Mouse (Mus musculus): ENCODE measurements around the gene Adprhl2. TPM values are rescaled to one million over a fixed set of nuclear protein-coding genes. Genes with fewer than 3 reads are reported as not detected.
A peak's percentile ranks its signal among the peaks of the same experiment; 100 is the strongest.

Adprhl2 gene
- total RNA-seq, 2 experiments from 2014 or later, result 13.4 to 13.6 TPM

DNA sequence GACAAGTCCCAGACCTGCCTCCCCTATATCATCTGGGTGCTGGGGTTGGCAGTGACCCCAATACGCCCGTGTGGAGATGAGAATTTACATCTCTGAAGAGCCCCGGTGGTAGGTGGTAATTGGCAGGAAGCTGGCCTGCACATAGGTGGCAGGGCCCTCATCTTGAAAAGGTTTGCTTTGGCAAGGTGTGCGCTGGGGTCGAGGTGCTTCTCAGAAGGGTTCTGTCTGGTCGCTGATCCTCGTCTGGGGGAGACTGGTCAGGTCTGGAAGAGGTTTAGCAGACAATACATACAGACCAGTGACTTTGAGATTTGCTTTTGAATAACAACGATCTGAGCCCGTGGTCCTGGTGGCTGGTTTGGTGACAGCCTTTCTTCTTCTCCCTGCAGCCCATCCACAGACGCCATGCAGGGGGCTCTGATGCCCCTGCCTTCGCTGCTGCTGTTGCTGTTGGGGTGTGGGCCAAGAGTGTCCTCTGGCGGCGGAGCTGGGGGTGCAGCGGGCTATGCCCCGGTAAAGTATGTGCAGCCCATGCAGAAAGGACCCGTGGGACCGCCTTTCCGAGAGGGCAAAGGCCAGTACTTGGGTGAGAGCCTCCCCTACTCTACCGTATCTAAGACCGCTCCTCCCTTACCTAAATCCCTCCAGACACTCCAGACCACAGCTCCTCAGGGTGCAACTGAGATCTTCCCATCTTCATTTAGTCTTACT lies 12.1 kb downstream of the Adprhl2 start:
- intact Hi-C loops (cut with DNase I), result loop anchor here (1.0 to 10.0 kb wide), 2 partner anchors 31 to 85 kb away; no protein-coding TSS in a partner anchor
- peak in 1 of 2 experiments; percentile 54 for DNase-seq

DNA sequence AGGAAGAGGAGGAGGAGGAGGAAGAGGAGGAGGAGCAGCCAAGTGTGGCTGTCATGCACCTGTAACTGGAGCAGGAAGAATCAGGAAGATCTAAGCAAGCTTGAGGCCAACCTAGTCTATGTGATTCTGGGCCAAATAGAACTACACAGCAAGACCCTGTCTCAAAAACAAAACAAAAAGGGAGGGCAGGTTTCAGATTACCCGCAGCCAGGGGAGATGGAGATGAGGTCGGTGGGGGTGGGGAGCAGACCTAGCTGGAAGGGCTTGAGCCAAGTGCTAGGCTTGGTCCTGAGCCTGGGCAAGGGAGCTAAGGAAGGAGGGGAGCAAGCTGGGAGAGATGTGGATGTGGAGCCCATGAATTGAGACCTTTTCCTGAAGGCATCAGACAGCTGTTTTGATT lies 14.7 kb downstream of the Adprhl2 start:
- intact Hi-C loops (cut with DNase I), result loop anchor here (10.0 kb wide), 1 partner anchor 82 kb away; no protein-coding TSS in a partner anchor

DNA sequence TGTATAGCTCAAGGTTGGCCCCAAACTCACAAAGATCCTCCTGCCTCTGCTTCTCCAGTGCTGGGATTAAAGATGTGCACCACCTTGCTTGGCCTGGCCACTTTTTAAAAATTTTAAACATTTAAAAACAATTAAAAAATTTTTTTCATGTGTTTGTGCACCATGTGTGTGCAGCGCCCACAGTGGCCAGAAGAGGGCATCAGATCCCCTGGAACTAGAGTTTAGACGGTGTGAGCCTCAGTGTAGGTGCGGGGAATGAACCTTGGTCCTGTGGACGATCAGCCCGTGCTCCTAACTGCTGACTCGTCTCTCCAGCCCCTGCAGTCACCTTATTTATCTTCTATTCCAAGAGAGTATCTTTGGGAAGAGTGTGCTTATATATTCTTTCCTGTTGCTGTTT lies 15.4 kb downstream of the Adprhl2 start:
- DNase-seq, result no peak
- intact Hi-C loops (cut with DNase I), result loop anchor here (10.0 kb wide), 1 partner anchor 81 kb away; no protein-coding TSS in a partner anchor

More for the DNA sequence above, 14.7 kb downstream of the Adprhl2 start:
- DNase-seq, result no peak

- DNase-seq, result no peak
- intact Hi-C loops (cut with DNase I), result loop anchor here (10.0 kb wide), 1 partner anchor 81 kb away; no protein-coding TSS in a partner anchor
Measured at GRCm38 (mm10) chr4:126305428-126305827, 16.1 kb downstream of the Adprhl2 start.

DNA sequence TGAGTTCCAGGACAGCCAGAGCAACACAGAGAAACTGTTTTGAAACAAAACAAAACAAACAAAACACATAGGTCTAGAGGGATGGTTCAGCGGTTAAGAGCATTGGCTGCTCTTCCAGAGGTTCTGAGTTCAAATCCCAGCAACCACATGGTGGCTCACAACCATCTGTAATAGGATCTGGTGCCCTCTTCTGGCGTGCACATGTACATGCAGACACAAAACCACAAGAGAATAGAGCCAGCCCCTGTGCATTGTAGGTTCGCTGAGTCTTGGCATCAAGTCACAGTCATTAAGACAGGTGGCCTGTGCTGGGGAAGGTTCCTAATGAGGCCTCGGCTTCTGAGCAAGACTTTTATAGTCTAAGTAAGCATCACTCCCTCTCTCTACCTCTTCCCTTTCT lies 17.6 kb downstream of the Adprhl2 start:
- no peak for DNase-seq
- intact Hi-C loops (cut with DNase I), result loop anchor here (10.0 kb wide), 1 partner anchor 79 kb away; no protein-coding TSS in a partner anchor

DNA sequence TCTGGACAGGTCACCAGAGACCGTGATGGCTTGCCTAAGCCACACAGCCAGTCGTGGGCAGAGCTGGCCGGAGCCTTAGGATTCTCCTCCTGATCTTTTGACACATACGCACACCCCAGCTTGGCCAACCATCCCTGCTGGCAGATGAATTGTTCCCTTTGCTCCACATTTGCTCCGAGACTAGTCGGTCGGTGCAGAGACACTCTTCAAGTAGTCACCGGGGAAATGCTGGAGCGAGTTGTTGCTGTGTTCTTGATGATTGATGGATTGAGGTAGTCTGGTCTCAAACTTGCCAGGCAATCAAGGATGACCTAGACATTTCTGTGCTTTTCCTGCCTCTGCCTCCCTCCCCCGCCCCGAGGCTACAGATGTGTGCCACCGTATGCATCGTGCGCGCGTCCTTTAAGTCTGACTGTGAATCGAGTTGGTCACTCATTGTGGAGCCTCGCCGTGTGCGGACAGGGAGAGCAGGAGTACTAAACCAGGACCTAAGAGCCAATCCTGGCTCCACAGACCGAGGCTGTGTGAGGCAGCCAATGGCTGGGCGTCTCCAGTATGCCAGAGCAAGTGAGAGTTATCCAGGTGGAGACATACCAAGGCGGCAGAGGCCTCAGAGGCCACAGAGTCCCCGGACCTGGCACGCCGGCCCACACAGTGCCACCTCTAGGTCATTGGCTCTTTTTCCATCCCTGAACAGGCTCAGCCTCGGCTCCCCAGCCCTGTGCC lies 19.8 kb downstream of the Adprhl2 start:
- intact Hi-C loops (cut with DNase I), result loop anchor here (10.0 kb wide), 1 partner anchor 77 kb away; no protein-coding TSS in a partner anchor
- DNase-seq, result no peak

DNA sequence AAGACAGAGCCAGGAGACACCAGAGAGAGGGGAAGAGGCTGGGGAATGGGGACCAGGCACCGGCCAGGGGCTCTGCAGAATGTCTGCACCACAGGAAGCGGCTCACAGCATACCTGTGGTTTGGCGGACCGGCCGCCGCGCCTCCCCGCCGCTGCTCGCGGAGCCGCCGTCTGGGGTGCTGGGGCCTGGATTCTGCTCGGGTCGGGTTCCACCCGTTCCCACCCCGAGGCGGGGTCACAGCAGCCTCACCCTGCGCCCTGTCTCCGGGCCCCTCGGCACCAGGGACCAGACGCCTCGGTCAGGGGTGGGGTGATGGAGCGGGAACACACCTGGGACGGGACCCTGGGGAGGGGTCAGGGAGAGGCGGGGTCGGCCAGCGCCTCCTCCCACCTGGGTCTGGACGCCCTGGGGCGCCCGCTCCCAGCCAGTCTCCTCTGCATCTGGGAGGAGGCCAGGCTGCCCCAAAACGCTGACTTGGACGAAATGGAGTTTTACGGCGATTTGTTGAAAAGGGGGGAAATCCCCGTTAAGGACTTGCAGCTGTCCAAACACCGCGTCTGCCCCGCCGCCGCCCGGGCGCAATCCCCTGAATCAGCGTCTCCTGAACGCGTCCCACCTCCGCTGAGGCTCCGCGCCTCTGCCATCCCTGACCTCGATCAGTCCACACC lies 20.5 kb downstream of the Adprhl2 start:
- intact Hi-C loops (cut with DNase I), result loop anchor here (10.0 kb wide), 1 partner anchor 76 kb away; no protein-coding TSS in a partner anchor
- no peak for DNase-seq

- intact Hi-C loops (cut with DNase I), result no loop called here
- DNase-seq, result peak; percentile 82 to 87
Measured at GRCm38 (mm10) chr4:126296617-126297101, 24.8 kb downstream of the Adprhl2 start.

DNA sequence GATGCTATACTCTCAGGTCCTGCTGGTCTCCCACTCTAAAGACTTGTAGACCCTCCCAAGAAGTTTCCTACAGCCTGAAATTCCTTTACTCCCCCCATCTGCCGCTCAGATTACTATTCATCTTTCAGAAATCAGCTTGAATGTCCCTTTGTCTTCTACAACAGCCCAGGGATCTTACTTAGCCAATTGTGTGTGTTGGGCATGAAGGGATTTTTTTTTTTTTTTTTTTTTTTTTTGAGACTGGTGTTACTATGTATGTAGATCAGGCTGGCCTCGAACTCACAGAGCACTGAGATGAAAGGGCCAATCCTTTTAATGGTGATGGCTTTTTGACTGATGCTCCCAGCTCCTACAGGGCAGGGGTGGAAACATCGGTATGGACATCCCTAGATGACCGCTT lies 25.6 kb downstream of the Adprhl2 start:
- intact Hi-C loops (cut with DNase I), result no loop called here
- no peak for DNase-seq

- intact Hi-C loops (cut with DNase I), result no loop called here
- DNase-seq, result no peak
Measured at GRCm38 (mm10) chr4:126295152-126295551, 26.4 kb downstream of the Adprhl2 start.

GRCm38 (mm10) chr4:126291196-126291595 lies 30.3 kb downstream of the Adprhl2 start:
- DNase-seq, result no peak
- intact Hi-C loops (cut with DNase I), result no loop called here

- intact Hi-C loops (cut with DNase I), result no loop called here
- no peak for DNase-seq
Measured at GRCm38 (mm10) chr4:126290314-126290713, 31.2 kb downstream of the Adprhl2 start.

GRCm38 (mm10) chr4:126288085-126288666 lies 33.3 kb downstream of the Adprhl2 start:
- intact Hi-C loops (cut with DNase I), result no loop called here
- no peak for DNase-seq

DNA sequence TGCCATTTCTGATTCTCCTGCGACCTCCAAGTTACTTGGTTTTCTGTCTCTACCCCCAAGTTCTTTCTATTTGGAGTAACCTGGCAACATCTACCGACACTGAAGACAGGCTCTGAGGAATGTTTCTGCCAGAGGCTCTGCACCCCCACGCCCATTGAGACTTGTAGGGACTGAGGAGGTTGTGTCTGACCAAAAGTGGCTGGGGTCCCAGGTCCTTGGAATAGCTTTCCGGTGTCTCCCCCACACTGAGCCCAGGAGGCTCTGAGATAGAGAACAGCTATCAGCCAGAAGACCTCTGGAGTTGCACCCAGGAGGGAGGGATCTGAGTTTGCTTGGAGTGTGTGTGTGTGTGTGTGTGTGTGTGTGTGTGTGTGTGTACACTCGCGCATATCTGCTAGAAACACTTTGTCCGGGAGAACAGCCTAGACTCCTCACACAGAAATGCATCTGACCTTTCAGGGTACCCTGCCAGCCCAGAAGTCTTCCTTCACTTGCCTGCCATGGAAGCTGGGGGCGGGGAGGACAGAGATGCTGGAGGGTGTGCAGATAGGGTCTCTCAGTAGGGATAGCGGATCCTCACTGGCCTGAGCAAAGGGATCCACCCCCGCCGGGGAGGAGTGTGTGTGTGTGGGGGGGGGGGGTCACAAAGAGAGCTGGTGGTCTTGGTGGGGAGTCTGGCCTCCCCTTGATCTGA lies 34.1 kb downstream of the Adprhl2 start:
- no peak for DNase-seq
- intact Hi-C loops (cut with DNase I), result no loop called here

GRCm38 (mm10) chr4:126286492-126286891 lies 35.0 kb downstream of the Adprhl2 start, which contains the start of gene Col8a2:
Col8a2 (plus strand) TSS chr4:126286793.
- intact Hi-C loops (cut with DNase I), result no loop called here
- DNase-seq, result peak in 1 of 2 experiments; percentile 54

DNA sequence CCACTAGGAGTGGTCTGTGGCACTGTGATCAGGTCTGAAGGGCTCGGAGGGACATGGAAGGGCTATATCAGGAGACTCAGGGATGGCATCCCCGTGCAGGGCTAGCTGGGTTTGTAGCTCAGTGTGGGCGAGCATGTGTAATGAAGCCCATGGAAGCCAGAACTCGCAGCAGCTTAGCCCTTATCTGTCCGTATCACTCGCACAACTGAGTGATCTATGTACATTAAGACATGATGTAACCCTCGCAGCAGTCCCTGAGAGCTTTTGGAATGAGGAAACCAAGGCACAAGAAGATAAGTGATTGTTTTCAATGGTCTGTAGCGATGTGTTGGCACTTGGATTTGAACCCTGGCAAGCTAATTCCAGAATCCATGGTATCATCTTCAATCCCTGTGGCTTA lies 37.9 kb downstream of the Adprhl2 start:
- no peak for DNase-seq
- intact Hi-C loops (cut with DNase I), result no loop called here

- no peak for DNase-seq
- intact Hi-C loops (cut with DNase I), result no loop called here
Measured at GRCm38 (mm10) chr4:126281706-126282105, 39.8 kb downstream of the Adprhl2 start.

DNA sequence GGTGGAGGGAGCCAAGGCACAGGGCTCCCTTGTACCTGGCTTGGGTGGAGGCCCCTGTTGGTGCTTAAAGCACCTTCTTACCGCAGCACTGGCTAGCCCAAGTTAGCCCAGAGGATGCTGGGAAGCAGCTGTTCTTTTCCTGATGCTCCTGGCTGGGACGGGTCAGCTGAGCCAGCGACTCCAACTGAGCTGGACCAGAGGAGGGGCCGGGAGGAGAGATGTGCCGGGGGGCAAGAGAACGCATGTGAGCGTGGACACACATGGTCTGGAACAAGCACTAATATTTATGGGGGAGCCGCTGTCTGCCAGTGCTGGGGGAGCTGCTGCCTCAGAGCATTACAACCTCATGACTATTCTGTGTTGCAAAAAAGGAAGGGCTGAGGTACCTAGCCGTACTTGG lies 42.5 kb downstream of the Adprhl2 start:
- intact Hi-C loops (cut with DNase I), result loop anchor here (1.0 kb wide), 1 partner anchor 30 kb away; no protein-coding TSS in a partner anchor
- no peak for DNase-seq

- intact Hi-C loops (cut with DNase I), result loop anchor here (1.0 kb wide), 1 partner anchor 31 kb away; no protein-coding TSS in a partner anchor
- no peak for DNase-seq
Measured at GRCm38 (mm10) chr4:126278565-126278915, 43.0 kb downstream of the Adprhl2 start.
